Mouse (Mus musculus) hindbrain, embryonic 10.5 days (tissue): ENCODE data around the gene Hnrnpu. TPM values are rescaled to one million over a fixed set of nuclear protein-coding genes. Genes with fewer than 3 reads are reported as not detected.

Experiments used
- DNase-seq: peaks from one replicate; pipeline ENCODE4 v3.0.0-alpha.2; 2017; ENCODE audit warnings: low spot score
- H3K27ac ChIP-seq: fragments of 300-500 bp; sonication (generic); 2 replicates; pipeline ENCODE4 v1.5.1; 2016; ENCODE audit warnings: mild to moderate bottlenecking, moderate library complexity
- H3K27me3 ChIP-seq: fragments of 300-500 bp; sonication (generic); 2 replicates; pipeline ENCODE4 v1.6.1; 2016; ENCODE audit warnings: mild to moderate bottlenecking; ENCODE audit not compliant: poor library complexity, insufficient read depth, severe bottlenecking
- H3K36me3 ChIP-seq: fragments of 300-500 bp; sonication (generic); 2 replicates; pipeline ENCODE4 v1.6.1; 2016; ENCODE audit warnings: mild to moderate bottlenecking, moderate library complexity
- H3K4me1 ChIP-seq: fragments of 300-500 bp; sonication (generic); replicated peaks from 2 replicates; pipeline ENCODE4 v1.6.1; 2016; ENCODE audit warnings: mild to moderate bottlenecking
- H3K4me3 ChIP-seq: fragments of 300-500 bp; sonication (generic); 2 replicates; pipeline ENCODE4 v1.5.1; 2016; ENCODE audit warnings: mild to moderate bottlenecking, moderate library complexity
- H3K9me3 ChIP-seq: fragments of 300-500 bp; sonication (generic); 2 replicates; pipeline ENCODE4 v1.6.1; 2016; ENCODE audit warnings: mild to moderate bottlenecking, moderate library complexity
- WGBS: fragments of 180-500 bp; shearing (Covaris S2); methylation state at CpG from one replicate; pipeline ENCODE4 v1.1.7; 2016; 5-methylcytosine and 5-hydroxymethylcytosine counted together
- polyA plus RNA-seq: library from polyadenylated mRNA; unstranded; fragments of >200 nt; fragmentation: Nextera tagmentation; extraction: Ambion mirVana; gene quantifications from 2 replicates; pipeline ENCODE4 v1.2.1, GENCODE M21; 2016

Gene Hnrnpu
- polyA plus RNA-seq = 466 and 470 TPM in 2 replicates

DNA sequence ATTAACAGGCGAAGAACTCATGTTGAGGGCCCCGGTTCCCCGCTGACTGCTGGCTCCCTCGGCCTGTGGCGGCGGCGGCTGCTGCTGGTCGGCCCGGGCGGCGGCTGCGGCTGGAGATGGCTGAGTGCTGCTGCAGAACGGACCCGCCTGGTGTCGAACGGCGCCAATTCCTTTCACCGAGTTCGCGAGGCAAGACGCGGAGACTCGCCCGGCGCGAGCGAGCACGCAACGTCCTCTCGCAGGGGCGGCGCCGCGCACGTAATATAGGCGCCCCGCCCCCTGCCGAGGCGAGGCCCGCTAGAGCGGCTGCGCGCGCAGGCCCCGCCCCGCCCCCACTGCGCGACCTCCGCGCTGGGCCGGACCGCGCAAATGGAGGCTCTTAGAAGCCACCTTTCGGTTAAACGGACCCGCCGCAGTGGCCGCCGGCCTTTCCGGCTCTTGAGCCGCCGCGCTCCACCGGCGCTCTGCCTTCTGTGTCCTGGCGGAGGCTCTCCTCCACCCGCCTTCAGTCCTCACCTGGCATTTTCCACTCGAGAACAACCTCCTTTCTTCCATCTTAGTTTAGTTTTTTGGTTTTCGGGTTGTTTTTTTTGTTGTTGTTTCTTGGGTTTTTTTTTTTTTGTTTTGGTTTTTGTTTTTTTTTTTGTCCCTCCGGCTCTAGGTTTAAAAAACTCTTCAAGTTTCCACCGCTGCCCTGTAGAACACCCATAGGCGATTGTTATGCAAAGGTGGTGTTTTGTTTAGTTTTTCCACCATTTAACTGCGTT lies at the start of gene Hnrnpu:
Gene Hnrnpu (minus strand): TSS at position 247 of the 767 bp plus-strand sequence.
- Histone ChIP-seq H3K27me3 (no peaks in the 10 kb centered on the region), H3K4me1 (peaks cover 29% of the 10 kb centered on the region), H3K9me3 (no peaks in the 10 kb centered on the region), H3K4me3 (peak within 1 kb of the TSS; percentile 100), H3K27ac (peak within 1 kb of the TSS; percentile 100), H3K36me3 (peaks cover 35% of the 10 kb centered on the region)
- WGBS = under 1% methylated on average over 73 of the region's 73 CpGs
- peak; percentile 95 for DNase-seq

DNA sequence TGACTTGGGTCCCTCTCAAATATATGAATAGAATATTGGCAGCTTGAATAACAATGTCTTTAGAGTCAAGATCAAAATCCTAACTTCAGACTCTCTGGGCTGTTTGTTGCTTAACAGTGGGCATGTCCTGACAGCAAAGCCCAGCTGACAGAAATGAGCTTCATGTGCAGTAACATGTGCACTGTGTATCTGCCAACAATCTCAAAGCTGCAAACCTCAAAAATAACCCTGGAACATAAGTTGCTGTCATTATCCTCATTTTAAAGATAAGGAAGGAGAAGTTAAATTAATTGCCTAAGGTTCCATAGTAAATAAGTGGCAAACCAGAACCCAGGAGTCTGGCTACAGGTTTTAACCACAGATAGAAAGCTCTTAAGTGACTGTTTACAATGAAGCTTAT lies 44.6 kb upstream of the Hnrnpu start:
- Histone ChIP-seq H3K4me1 (no peaks in the 10 kb centered on the region), H3K9me3 (no peaks in the 10 kb centered on the region), H3K27me3 (no peaks in the 10 kb centered on the region), H3K27ac (no peak overlapping the region), H3K4me3 (no peak overlapping the region), H3K36me3 (no peaks in the 10 kb centered on the region)
- DNase-seq = no peak

DNA sequence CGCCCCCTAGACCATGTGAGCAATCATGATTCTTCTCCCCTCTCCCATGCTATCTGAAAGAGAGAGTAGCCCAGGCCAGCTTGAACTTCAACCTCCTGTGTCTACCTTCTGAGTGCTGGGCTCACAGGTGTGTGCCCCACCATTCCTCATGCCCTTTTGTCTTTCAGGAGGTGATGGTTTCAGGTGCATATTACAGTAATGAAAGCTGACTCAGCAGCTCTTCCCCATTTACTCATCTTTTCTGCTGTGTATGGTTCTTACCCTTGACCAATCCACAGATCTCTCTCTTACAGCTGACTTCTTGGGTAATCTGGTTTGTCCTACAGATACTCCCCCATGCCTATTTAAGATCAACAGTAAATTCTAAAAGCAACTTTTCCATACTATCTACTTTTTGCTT lies 41.6 kb upstream of the Hnrnpu start:
- H3K4me1 ChIP-seq = no peaks in the 10 kb centered on the region
- H3K27ac ChIP-seq = no peak overlapping the region
- no peak overlapping the region for H3K4me3 ChIP-seq
- H3K36me3 ChIP-seq = no peaks in the 10 kb centered on the region
- 93% methylated on average over 1 of the region's 1 CpGs for WGBS
- no peak for DNase-seq
- no peaks in the 10 kb centered on the region for H3K27me3 ChIP-seq
- no peaks in the 10 kb centered on the region for H3K9me3 ChIP-seq

DNA sequence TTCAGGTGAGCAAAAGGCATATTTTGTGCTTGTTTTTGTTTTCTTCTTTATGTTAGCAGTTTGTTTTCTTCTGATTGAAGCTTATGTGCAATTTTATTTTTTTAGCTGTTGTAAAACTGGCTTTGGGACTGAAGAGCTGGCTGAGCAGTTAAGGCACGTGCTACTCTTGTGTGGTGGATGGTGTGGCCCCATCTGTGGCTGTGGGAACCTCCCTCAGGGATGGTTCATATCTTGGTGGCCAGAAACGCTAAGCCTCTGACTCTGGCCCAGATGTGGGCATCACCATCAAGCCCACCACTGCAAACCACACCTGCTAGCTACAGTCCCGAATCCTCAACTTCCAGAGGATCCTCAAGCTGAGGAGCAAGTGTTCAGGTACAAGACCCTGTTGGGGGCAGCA lies 40.5 kb upstream of the Hnrnpu start:
- Histone ChIP-seq H3K36me3 (no peaks in the 10 kb centered on the region), H3K9me3 (no peaks in the 10 kb centered on the region), H3K4me3 (no peak overlapping the region), H3K27ac (no peak overlapping the region), H3K4me1 (no peaks in the 10 kb centered on the region), H3K27me3 (no peaks in the 10 kb centered on the region)
- 81% methylated on average over 3 of the region's 3 CpGs for WGBS
- DNase-seq = no peak

DNA sequence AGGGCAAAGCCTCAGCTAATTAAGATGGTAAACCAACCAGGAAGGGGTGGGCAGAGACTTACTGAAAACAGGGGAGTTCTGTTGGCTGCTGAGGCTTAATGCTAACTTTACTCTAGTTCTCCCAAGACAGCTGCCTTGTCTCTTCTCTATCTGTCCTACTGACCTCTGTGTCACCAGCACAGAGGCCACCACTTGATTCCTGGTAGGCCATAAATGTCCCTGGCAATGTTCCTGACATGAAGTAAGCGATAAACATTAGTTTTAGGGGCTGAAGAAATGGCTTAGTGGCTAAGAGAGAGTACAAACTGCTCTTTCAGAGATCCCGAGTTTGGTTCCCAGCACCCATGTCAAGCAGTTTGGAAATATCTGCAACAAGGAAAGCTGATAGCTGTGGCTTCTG lies 39.3 kb upstream of the Hnrnpu start:
- H3K4me1 ChIP-seq = no peaks in the 10 kb centered on the region
- no peaks in the 10 kb centered on the region for H3K9me3 ChIP-seq
- 79% methylated on average over 2 of the region's 2 CpGs for WGBS
- H3K4me3 ChIP-seq = no peak overlapping the region
- no peaks in the 10 kb centered on the region for H3K27me3 ChIP-seq
- H3K27ac ChIP-seq = no peak overlapping the region
- no peaks in the 10 kb centered on the region for H3K36me3 ChIP-seq
- no peak for DNase-seq

DNA sequence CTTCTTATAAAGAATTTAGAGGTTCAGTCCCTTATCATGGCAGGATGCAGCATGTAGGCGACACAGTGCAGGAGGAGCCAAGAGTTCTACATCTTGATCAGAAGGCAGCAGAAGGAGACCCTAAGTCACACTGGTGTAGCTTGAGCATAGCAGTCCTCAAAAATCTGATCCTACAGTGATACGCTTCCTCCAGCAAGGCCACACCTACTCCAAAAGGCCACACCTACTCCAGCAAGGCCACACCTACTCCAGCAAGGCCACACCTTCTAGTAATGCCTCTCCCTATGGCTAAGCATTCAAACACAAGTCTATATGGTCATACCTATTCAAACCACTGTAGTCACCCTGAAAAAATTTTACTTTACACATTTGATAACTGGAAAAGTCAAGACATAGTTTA lies 38.5 kb upstream of the Hnrnpu start:
- no peak for DNase-seq
- Histone ChIP-seq H3K9me3 (no peaks in the 10 kb centered on the region), H3K27me3 (no peaks in the 10 kb centered on the region), H3K4me3 (no peak overlapping the region), H3K27ac (no peak overlapping the region), H3K36me3 (no peaks in the 10 kb centered on the region), H3K4me1 (no peaks in the 10 kb centered on the region)
- WGBS = 87% methylated on average over 2 of the region's 2 CpGs

DNA sequence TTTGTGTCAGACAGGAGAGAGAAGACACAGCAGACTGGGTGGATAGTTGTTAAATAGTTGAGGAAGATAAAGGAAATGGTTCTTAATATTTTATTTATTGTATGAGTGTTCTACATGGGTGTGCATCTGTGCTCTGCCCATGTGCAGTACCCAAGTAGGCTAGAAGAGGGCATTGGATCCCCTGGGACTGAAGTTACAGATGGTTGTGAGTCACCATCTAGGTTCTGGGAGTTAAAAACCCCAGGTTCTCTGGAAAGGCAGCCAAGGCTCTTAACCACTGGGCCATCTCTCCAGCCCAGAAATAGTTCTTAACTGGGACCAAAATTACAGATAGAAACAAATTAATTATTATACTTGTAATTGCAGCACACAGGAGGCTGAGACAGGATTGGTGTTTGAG lies 37.8 kb upstream of the Hnrnpu start:
- Histone ChIP-seq H3K36me3 (no peaks in the 10 kb centered on the region), H3K27me3 (no peaks in the 10 kb centered on the region), H3K4me1 (no peaks in the 10 kb centered on the region), H3K4me3 (no peak overlapping the region), H3K27ac (no peak overlapping the region), H3K9me3 (no peaks in the 10 kb centered on the region)
- no peak for DNase-seq

DNA sequence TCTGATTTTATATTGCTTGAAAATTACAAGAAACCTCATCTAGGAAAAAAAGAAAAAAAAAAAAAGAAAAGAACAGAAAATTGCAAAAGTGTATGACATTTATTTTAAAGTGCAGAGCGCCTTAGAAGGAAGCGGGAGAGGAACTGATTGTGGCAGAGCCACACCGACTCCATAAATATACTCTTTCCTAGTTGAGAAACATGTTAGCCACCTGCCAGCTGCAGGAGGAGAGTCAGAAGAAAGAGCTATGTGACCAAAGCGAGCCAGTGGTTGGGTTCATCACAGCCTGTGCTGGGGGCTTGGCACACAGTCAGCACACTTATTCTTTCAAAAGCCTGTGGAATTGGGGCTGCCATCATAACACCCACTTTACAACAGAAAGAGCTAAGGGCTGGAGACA lies 35.1 kb upstream of the Hnrnpu start:
- no peak for DNase-seq
- Histone ChIP-seq H3K4me1 (peaks cover 19% of the 10 kb centered on the region), H3K27ac (no peak overlapping the region), H3K4me3 (no peak overlapping the region), H3K27me3 (no peaks in the 10 kb centered on the region), H3K36me3 (no peaks in the 10 kb centered on the region), H3K9me3 (no peaks in the 10 kb centered on the region)
- 93% methylated on average over 4 of the region's 4 CpGs for WGBS

DNA sequence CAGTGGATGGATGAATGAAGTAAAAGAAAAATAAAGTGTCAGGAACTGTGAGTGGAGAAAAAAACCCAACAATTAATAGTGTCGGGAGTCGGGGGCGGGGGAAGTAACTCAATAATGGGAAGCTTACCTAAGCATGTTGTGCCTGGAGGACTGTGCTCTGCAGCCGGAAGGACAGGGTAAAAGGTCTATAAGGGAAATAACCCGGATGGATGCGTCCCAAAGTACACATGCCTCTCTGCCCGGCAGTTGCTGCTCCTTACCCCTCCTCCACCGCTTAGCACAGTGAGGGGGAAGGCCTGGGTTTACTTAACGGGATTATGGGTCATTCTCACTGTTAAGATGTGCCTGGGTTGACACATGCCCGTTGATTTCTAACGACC lies 31.7 kb upstream of the Hnrnpu start:
- DNase-seq = no peak
- Histone ChIP-seq H3K9me3 (no peaks in the 10 kb centered on the region), H3K36me3 (no peaks in the 10 kb centered on the region), H3K4me1 (peaks cover 19% of the 10 kb centered on the region), H3K4me3 (peak overlapping the region; percentile 63), H3K27me3 (no peaks in the 10 kb centered on the region), H3K27ac (peak overlapping the region; percentile 89)
- 4% methylated on average over 11 of the region's 11 CpGs for WGBS

DNA sequence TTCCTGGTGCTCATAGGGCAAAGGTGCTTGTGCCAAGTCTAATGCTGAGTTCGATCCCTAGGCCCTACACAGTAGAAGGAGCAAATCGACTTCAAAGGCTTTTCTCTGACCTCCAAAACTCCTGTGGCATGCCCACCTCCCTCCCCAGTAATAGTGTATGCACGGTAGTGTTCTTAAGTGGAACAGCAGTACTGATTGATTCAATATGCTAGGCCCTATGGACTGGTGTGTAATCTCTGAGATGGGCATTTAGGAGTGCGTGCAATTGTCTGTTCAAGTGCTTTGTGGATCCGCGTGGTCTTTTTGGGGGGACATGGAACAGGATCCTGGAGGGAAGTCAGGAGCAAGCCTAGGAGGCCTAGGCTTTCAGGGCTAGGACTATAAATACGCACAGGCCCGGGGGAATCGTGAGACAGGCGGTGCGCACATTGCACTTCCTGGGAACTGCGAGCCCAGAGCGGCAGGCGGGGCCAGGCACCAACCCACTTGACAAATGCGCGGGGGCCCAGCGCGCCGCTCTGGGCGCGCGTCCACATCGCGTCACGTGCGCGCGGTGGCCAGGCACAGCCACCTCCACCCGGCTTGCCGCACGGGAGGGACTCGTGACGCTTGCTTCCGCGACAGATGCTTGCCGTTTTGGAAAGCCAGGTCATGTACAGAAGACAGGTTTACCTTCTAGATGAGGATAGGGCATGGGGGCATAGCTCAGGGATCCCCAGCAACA lies 31.1 kb upstream of the Hnrnpu start:
- Histone ChIP-seq H3K4me1 (peaks cover 19% of the 10 kb centered on the region), H3K27ac (peak overlapping the region; percentile 89), H3K27me3 (no peaks in the 10 kb centered on the region), H3K9me3 (no peaks in the 10 kb centered on the region), H3K36me3 (no peaks in the 10 kb centered on the region), H3K4me3 (peak overlapping the region; percentile 63)
- peak; percentile 84 for DNase-seq
- 4% methylated on average over 36 of the region's 36 CpGs for WGBS

DNA sequence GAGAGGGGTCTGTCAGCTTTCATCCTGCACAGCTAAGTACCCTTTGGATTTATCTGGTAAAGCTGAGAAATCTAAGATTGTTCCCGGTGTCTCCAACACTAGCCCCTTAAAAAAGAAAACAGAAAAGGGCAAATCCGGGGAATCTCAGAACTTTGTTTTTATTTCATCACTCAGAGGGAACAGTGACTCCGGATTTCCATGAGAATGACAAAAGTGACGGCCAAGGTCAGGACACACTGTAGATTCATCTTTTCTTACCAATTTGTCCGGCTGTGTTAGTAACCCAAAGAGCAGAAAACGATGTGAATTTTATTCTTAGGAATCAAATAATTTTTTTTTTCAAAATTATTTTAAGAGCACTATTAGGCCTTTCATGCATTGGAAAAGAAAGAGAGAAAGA lies 30.5 kb upstream of the Hnrnpu start:
- 78% methylated on average over 6 of the region's 6 CpGs for WGBS
- DNase-seq = no peak
- Histone ChIP-seq H3K27ac (peak overlapping the region; percentile 89; the same call in 1 of the 2 replicates), H3K27me3 (no peaks in the 10 kb centered on the region), H3K4me1 (peaks cover 19% of the 10 kb centered on the region), H3K4me3 (peak overlapping the region; percentile 63; the same call in 1 of the 2 replicates), H3K9me3 (no peaks in the 10 kb centered on the region), H3K36me3 (no peaks in the 10 kb centered on the region)

DNA sequence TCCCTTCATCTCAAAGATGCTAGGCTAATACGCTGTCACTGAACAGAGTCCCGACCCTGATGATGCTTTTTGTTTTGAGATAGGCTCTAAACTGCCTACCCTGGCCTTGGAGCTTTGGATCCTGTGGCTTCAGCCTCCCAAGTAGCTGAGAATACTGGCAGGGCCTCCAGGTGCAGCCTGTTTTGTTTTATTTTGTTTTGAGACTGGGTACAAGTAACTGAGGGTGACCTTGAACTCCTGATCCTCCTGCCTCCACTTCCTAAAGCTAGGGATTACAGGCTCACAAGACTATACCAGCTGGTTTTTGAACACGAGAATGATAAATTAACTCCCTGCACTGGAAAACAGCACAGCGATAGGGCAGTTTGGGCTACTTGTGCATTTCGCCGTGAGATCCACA lies 27.6 kb upstream of the Hnrnpu start:
- Histone ChIP-seq H3K27me3 (no peaks in the 10 kb centered on the region), H3K27ac (no peak overlapping the region), H3K4me1 (peaks cover 19% of the 10 kb centered on the region), H3K4me3 (no peak overlapping the region), H3K9me3 (no peaks in the 10 kb centered on the region), H3K36me3 (no peaks in the 10 kb centered on the region)
- 87% methylated on average over 6 of the region's 6 CpGs for WGBS
- no peak for DNase-seq

DNA sequence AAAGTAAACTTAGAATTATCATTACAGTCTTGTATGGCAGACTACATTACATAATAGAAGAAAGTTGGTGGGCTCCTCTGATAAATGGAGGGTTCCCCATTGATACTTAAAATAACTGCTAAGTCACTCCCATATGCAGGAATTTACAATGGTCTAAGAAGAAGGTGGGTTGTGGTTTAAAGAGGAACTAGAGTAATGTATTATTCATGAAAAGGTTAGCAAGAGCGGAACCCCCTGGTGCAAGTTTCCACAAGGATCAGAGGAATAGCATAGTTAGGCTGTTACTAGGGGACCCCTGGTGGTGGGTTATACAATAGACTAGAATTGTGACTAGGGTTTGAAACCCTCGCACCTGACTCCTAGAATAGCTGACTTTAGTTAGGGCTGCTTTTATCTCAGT lies 23.1 kb upstream of the Hnrnpu start:
- no peaks in the 10 kb centered on the region for H3K27me3 ChIP-seq
- H3K9me3 ChIP-seq = no peaks in the 10 kb centered on the region
- H3K4me1 ChIP-seq = no peaks in the 10 kb centered on the region
- 67% methylated on average over 2 of the region's 2 CpGs for WGBS
- DNase-seq = no peak
- no peak overlapping the region for H3K27ac ChIP-seq
- H3K4me3 ChIP-seq = no peak overlapping the region
- H3K36me3 ChIP-seq = no peaks in the 10 kb centered on the region
